In genomic region chr5:16487969-16488368, GRCm38 (mm10) we compare ENCODE assay signal across 30 mouse cellular contexts.
"Had no signal": no experiment of that assay in that cellular context is flagged by ENCODE, and none has a peak within 500 bp of the region (broad histone marks: within the 10 kb centered on the region; RNA-seq: fewer than 3 reads in every experiment).

No protein-coding gene starts in this region.

- ATAC-seq: liver, embryonic 12.5 days; liver, postnatal 0 days; lung, postnatal 0 days; midbrain, embryonic 13.5 days; midbrain, embryonic 15.5 days; midbrain, embryonic 16.5 days had no signal

- H3K36me3 ChIP-seq: limb, embryonic 10.5 days; limb, embryonic 12.5 days; limb, embryonic 13.5 days; limb, embryonic 15.5 days; liver, embryonic 12.5 days; liver, embryonic 13.5 days; liver, embryonic 15.5 days; lung, embryonic 15.5 days; midbrain, embryonic 10.5 days; midbrain, embryonic 12.5 days; midbrain, embryonic 13.5 days; midbrain, embryonic 15.5 days had no signal

- H3K27me3 ChIP-seq: limb, embryonic 12.5 days; limb, embryonic 13.5 days; limb, embryonic 15.5 days; liver, embryonic 12.5 days; liver, embryonic 13.5 days; liver, embryonic 15.5 days; lung, embryonic 15.5 days; megakaryocyte, embryonic 14.5 days; midbrain, embryonic 12.5 days; midbrain, embryonic 13.5 days; midbrain, embryonic 15.5 days had no signal

- H3K4me1 ChIP-seq: limb, embryonic 10.5 days; limb, embryonic 12.5 days; limb, embryonic 13.5 days; limb, embryonic 15.5 days; liver, embryonic 12.5 days; liver, embryonic 13.5 days; liver, embryonic 15.5 days; lung, embryonic 15.5 days; megakaryocyte, embryonic 14.5 days; midbrain, embryonic 10.5 days; midbrain, embryonic 12.5 days; midbrain, embryonic 13.5 days; midbrain, embryonic 15.5 days had no signal

- H3K27ac ChIP-seq: left cerebral cortex, adult 2 months; limb, embryonic 10.5 days; limb, embryonic 12.5 days; limb, embryonic 13.5 days; limb, embryonic 15.5 days; liver, embryonic 12.5 days; liver, embryonic 13.5 days; liver, embryonic 14.5 days; liver, embryonic 15.5 days; lung, embryonic 15.5 days; macrophage; midbrain, embryonic 10.5 days; midbrain, embryonic 12.5 days; midbrain, embryonic 13.5 days; midbrain, embryonic 15.5 days had no signal

- DNase-seq: left cerebral cortex, postnatal 4 days; liver; liver, embryonic 13.5 days; liver, postnatal 0 days; lung, adult 18-20 months; lung, adult 2 months; lung, embryonic 14.5 days; lung, postnatal 10 days; lung, postnatal 14 days; lung, postnatal 36 days; lung, postnatal 4 days; midbrain, embryonic 14.5 days had no signal

- H3K4me3 ChIP-seq: left cerebral cortex, adult 2 months; limb, embryonic 10.5 days; limb, embryonic 12.5 days; limb, embryonic 13.5 days; limb, embryonic 15.5 days; liver, embryonic 12.5 days; liver, embryonic 13.5 days; liver, embryonic 15.5 days; lung, embryonic 15.5 days; megakaryocyte, embryonic 14.5 days; midbrain, embryonic 10.5 days; midbrain, embryonic 12.5 days; midbrain, embryonic 13.5 days; midbrain, embryonic 15.5 days; myocyte had no signal
